Mouse (Mus musculus) heart, embryonic 12.5 days (tissue): ENCODE results near the gene Fscn2. TPM values are rescaled to one million over a fixed set of nuclear protein-coding genes. Genes with fewer than 3 reads are reported as not detected.

Source experiments
- ATAC-seq: fragments of 200-750 bp; cut with Nextera tagmentation; 2 replicates; pipeline ENCODE4 v1.8.0; 2017; ENCODE audit warnings: moderate TSS enrichment, moderate library complexity; ENCODE audit not compliant: insufficient number of reproducible peaks, low FRiP score
- H3K27ac ChIP-seq: fragments of 300-500 bp; sonication (generic); 2 replicates; pipeline ENCODE4 v1.5.1; 2016; ENCODE audit warnings: mild to moderate bottlenecking, moderate library complexity; ENCODE audit not compliant: poor library complexity, severe bottlenecking
- H3K27me3 ChIP-seq: fragments of 300-500 bp; sonication (generic); replicated peaks from 2 replicates; pipeline ENCODE4 v1.6.1; 2016; ENCODE audit warnings: mild to moderate bottlenecking, moderate library complexity
- H3K36me3 ChIP-seq: fragments of 300-500 bp; sonication (generic); 2 replicates; pipeline ENCODE4 v1.6.1; 2016; ENCODE audit warnings: mild to moderate bottlenecking, moderate library complexity
- H3K4me1 ChIP-seq: fragments of 300-500 bp; sonication (generic); replicated peaks from 2 replicates; pipeline ENCODE4 v1.6.1; 2016; ENCODE audit warnings: mild to moderate bottlenecking
- H3K4me2 ChIP-seq: fragments of 300-500 bp; sonication (generic); 2 replicates; pipeline ENCODE4 v1.6.1; 2016; ENCODE audit warnings: mild to moderate bottlenecking, moderate library complexity
- H3K4me3 ChIP-seq: fragments of 300-500 bp; sonication (generic); 2 replicates; pipeline ENCODE4 v1.5.1; 2016; ENCODE audit warnings: mild to moderate bottlenecking
- H3K9ac ChIP-seq: fragments of 300-500 bp; sonication (generic); 2 replicates; pipeline ENCODE4 v1.6.1; 2016; ENCODE audit warnings: mild to moderate bottlenecking, moderate library complexity
- H3K9me3 ChIP-seq: fragments of 300-500 bp; sonication (generic); replicated peaks from 2 replicates; pipeline ENCODE4 v1.6.1; 2016; ENCODE audit warnings: mild to moderate bottlenecking, moderate library complexity
- WGBS: fragments of 180-500 bp; shearing (Covaris S2); methylation state at CpG from one replicate; pipeline ENCODE4 v1.1.7; 2016; 5-methylcytosine and 5-hydroxymethylcytosine counted together
- polyA plus RNA-seq: library from polyadenylated mRNA; unstranded; fragments of >200 nt; fragmentation: Nextera tagmentation; extraction: Ambion mirVana; gene quantifications from 2 replicates; pipeline ENCODE4 v1.2.1, GENCODE M21; 2016

Fscn2 gene
- polyA plus RNA-seq, 1 experiment from 2014 or later, result 0.63 TPM

- Histone ChIP-seq H3K4me2 (no peak overlapping the region), H3K36me3 (no peaks in the 10 kb centered on the region), H3K4me3 (no peak overlapping the region), H3K9me3 (no peaks in the 10 kb centered on the region), H3K4me1 (peaks cover 49% of the 10 kb centered on the region), H3K27ac (no peak overlapping the region), H3K27me3 (no peaks in the 10 kb centered on the region), H3K9ac (no peak overlapping the region)
- no peak for ATAC-seq
- WGBS, result 80% methylated on average over 6 of the region's 6 CpGs
Measured at GRCm38 (mm10) chr11:120362891-120363290, 1.6 kb downstream of the Fscn2 start.

DNA sequence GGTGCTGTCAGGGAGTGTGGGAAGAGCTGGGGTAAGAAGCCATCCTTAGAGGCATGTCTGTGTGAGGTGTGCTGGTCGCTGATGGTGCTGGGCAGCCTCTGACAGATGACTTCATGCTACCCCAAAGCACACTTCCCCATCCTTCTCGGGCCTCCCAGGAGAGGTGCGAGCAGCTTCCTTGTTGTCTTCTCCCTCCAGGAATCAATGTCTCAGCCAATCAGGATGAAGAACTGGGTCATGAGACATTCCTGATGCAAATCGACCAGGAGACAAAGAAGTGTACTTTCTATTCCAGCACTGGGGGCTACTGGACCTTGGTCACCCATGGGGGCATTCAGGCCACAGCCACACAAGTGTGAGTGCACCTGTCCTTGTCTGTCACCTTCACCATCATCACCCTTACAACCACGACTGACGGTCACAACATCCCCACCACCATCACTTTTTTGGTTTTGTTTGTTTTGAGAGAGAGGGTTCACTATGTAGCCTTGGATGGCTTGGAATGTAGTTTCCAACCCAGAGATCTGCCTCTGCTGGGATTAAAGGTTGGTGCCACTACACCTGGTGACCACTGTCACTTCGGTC, 5.2 kb downstream of the Fscn2 start:
- Histone ChIP-seq H3K36me3 (peaks cover 33% of the 10 kb centered on the region), H3K9me3 (no peaks in the 10 kb centered on the region), H3K27me3 (no peaks in the 10 kb centered on the region), H3K9ac (no peak overlapping the region), H3K4me1 (peaks cover 26% of the 10 kb centered on the region), H3K27ac (no peak overlapping the region), H3K4me3 (no peak overlapping the region), H3K4me2 (no peak overlapping the region)
- WGBS, result 37% methylated on average over 7 of the region's 7 CpGs
- ATAC-seq, result no peak

DNA sequence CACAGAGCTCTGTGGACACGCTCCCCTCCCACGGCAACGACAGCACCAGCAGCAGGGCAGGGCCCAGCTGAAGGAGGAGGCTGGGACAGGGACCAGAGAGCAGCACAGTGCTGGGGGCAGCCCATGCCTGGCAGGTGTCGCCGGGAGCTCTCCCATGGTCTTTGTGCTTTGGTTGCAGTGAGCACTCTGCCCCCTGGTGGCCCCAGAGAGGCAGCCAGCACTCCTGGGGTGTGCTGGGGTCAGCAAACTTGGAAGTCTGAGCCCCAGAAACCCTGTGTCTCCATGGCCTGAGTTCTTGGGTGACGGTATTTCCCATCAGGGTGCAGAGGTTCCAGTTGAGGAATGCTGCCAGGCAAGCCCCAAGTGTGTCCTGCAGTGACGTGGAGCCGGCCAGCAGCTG, 8.3 kb downstream of the Fscn2 start:
- H3K9ac ChIP-seq, result peak overlapping the region; percentile 15

GRCm38 (mm10) chr11:120373025-120373424, 11.7 kb downstream of the Fscn2 start:
- Histone ChIP-seq H3K4me3 (no peak overlapping the region), H3K4me1 (peaks cover 20% of the 10 kb centered on the region), H3K36me3 (peaks cover 91% of the 10 kb centered on the region), H3K9me3 (no peaks in the 10 kb centered on the region), H3K9ac (no peak overlapping the region), H3K27me3 (no peaks in the 10 kb centered on the region), H3K4me2 (no peak overlapping the region), H3K27ac (no peak overlapping the region)
- no peak for ATAC-seq
- WGBS, result 65% methylated on average over 13 of the region's 13 CpGs

More for the DNA sequence above, 8.3 kb downstream of the Fscn2 start:
- no peaks in the 10 kb centered on the region for H3K27me3 ChIP-seq
- no peak overlapping the region for H3K4me2 ChIP-seq
- peaks cover 64% of the 10 kb centered on the region for H3K36me3 ChIP-seq
- 39% methylated on average over 8 of the region's 8 CpGs for WGBS
- H3K9me3 ChIP-seq, result no peaks in the 10 kb centered on the region
- peak; percentile 63 for ATAC-seq
- no peak overlapping the region for H3K27ac ChIP-seq
- H3K4me1 ChIP-seq, result peaks cover 26% of the 10 kb centered on the region
- H3K4me3 ChIP-seq, result no peak overlapping the region; the same call in 1 of the 2 replicates

- no peak overlapping the region for H3K4me2 ChIP-seq
- no peak overlapping the region for H3K27ac ChIP-seq
- H3K36me3 ChIP-seq, result peaks cover 83% of the 10 kb centered on the region
- no peaks in the 10 kb centered on the region for H3K27me3 ChIP-seq
- no peaks in the 10 kb centered on the region for H3K9me3 ChIP-seq
- ATAC-seq, result no peak
- peaks cover 23% of the 10 kb centered on the region for H3K4me1 ChIP-seq
- H3K9ac ChIP-seq, result no peak overlapping the region
- WGBS, result 85% methylated on average over 23 of the region's 23 CpGs
- no peak overlapping the region for H3K4me3 ChIP-seq
Measured at GRCm38 (mm10) chr11:120373820-120374586, 12.7 kb downstream of the Fscn2 start.

- Histone ChIP-seq H3K36me3 (peaks cover 76% of the 10 kb centered on the region), H3K27ac (no peak overlapping the region), H3K4me2 (no peak overlapping the region), H3K27me3 (no peaks in the 10 kb centered on the region), H3K4me1 (peaks cover 23% of the 10 kb centered on the region), H3K4me3 (no peak overlapping the region), H3K9me3 (no peaks in the 10 kb centered on the region), H3K9ac (no peak overlapping the region)
- 89% methylated on average over 10 of the region's 10 CpGs for WGBS
- ATAC-seq, result no peak
Measured at GRCm38 (mm10) chr11:120375324-120375723, 14.0 kb downstream of the Fscn2 start.

DNA sequence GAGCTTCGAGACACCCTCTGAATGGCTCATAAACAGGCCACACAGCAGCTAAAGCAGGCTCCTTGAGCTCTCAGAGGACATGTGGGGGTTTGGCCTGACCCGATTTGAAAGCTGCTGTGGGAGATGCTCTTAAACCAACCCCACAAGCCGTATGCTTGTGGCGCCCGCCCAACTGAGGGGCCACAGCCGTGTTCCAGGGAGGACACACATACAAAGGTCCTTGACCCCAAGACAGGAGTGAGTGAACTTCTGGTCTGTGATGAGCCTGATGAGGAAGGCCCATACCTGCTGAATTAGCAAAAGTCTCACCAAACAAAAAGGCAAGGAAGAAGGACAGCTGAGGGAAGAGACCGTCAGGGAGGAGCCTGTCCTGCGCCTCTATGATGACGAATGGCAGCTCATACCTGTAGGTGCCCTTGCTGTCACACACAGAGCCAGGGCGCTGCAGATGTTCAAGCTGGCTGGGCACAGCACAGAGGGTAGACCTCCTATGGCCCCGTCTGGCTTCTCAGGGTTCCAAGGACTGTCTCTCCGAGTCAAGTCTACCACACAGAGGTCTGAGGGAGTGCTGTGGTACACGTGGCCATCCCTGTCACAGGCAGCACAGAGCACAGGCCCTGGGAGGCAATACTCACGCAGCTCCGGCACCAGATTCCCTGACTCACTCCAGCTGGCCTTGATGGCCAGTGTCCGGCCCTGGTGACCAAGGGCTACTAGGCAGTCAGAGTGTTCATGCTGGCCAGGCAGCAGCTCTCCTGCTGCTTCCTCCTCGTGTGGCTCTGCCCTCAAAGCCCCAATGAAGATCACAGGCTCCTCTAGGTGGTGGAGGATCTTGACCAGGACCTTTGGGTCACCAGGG, 15.2 kb downstream of the Fscn2 start:
- Histone ChIP-seq H3K4me3 (no peak overlapping the region), H3K9me3 (no peaks in the 10 kb centered on the region), H3K36me3 (peaks cover 76% of the 10 kb centered on the region), H3K4me1 (peaks cover 31% of the 10 kb centered on the region), H3K27me3 (no peaks in the 10 kb centered on the region), H3K9ac (no peak overlapping the region), H3K4me2 (0 out of 2 replicates have a peak overlapping the region, but pooled peaks have one; percentile 93), H3K27ac (no peak overlapping the region)
- WGBS, result 87% methylated on average over 17 of the region's 17 CpGs
- no peak for ATAC-seq

DNA sequence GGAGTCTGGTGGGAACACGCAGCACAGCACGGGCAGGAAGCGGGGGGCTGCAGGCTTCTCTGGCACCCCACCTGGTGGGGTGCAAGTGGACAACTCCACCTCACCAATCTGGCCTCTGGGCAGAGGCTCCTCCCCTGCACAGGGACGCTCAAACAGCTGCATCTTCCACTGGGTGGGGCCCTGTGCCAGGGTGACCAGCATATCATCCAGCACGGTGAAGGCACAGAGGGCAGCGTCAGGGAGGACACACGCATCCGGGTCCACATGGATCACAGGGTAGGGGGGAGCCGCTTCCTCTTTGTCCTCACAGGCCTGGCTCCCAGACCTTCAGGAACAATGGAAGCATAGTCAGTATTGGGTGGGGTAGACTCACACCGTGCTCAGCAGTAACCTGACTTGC, 16.0 kb downstream of the Fscn2 start:
- Histone ChIP-seq H3K9ac (peak overlapping the region; percentile 90), H3K27me3 (no peaks in the 10 kb centered on the region), H3K27ac (no peak overlapping the region), H3K9me3 (no peaks in the 10 kb centered on the region), H3K36me3 (peaks cover 76% of the 10 kb centered on the region), H3K4me3 (peak overlapping the region; percentile 90), H3K4me1 (peaks cover 39% of the 10 kb centered on the region), H3K4me2 (peak overlapping the region; percentile 93)
- 75% methylated on average over 10 of the region's 10 CpGs for WGBS
- no peak for ATAC-seq

DNA sequence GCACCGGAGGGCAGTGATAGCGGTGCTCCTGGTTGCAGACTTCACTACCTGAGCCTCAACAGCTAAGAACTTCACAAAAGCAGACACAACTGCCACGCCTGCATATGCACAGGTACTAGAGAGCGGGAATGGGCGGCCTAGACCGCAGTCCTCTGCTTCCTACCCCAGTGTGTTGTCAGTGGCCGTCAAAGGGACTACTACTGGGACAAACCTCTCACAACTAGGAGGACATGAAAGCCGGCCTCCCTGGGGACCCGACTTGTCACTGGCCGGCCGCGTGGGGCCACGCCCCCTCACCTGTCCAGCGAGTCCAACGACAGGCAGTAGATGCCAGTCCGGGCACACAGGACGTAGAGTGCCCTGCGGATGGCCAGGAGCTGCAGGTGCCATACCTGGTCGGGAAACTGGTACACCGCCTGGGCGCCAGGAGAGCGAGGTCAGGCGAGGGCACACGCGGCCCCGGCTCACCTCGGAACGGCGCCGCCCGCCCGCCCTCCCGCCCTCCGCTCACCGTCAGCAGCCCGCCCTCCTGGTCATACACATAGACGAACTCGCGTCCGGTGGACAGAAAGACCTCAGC, 16.8 kb downstream of the Fscn2 start:
- ATAC-seq, result peak; percentile 40
- Histone ChIP-seq H3K9ac (peak overlapping the region; percentile 90), H3K27ac (peak overlapping the region; percentile 24; the same call in 1 of the 2 replicates), H3K36me3 (peaks cover 76% of the 10 kb centered on the region), H3K4me1 (peaks cover 44% of the 10 kb centered on the region), H3K9me3 (no peaks in the 10 kb centered on the region), H3K4me3 (peak overlapping the region; percentile 90), H3K27me3 (no peaks in the 10 kb centered on the region), H3K4me2 (peak overlapping the region; percentile 93)
- 2% methylated on average over 40 of the region's 40 CpGs for WGBS

GRCm38 (mm10) chr11:120378611-120379540, 17.5 kb downstream of the Fscn2 start, which contains the start of gene Faap100:
Gene Faap100, minus strand, starts transcription at chr11:120378764.
- ATAC-seq, result peak; percentile 87
- H3K4me3 ChIP-seq, result peak within 1 kb of the TSS; percentile 90
- peaks cover 76% of the 10 kb centered on the region for H3K36me3 ChIP-seq
- peak within 1 kb of the TSS; percentile 69 for H3K27ac ChIP-seq
- peak within 1 kb of the TSS; percentile 90 for H3K9ac ChIP-seq
- H3K27me3 ChIP-seq, result no peaks in the 10 kb centered on the region
- 9% methylated on average over 54 of the region's 54 CpGs for WGBS
- H3K4me1 ChIP-seq, result peaks cover 46% of the 10 kb centered on the region
- H3K4me2 ChIP-seq, result peak within 1 kb of the TSS; percentile 93
- no peaks in the 10 kb centered on the region for H3K9me3 ChIP-seq
